8 mouse cellular contexts compared by ENCODE assay signal in genomic region chr4:153481361-153482234, GRCm38 (mm10). TPM values are rescaled to one million over a fixed set of nuclear protein-coding genes. Genes with fewer than 3 reads are reported as not detected.
DNase-seq lines count a peak whose midpoint lies in the region; ATAC-seq and TF ChIP-seq lines count a peak whose summit lies in the region.

No protein-coding gene starts in this region.

- H3K4me2 ChIP-seq in liver, embryonic 13.5 days = peak overlapping the region; percentile 40

- WGBS in heart, embryonic 10.5 days = under 1% methylated on average over 70 of the region's 71 CpGs
- WGBS in heart, adult 2 months = 3% methylated on average over 71 of the region's 71 CpGs
- WGBS in forebrain, embryonic 10.5 days = under 1% methylated on average over 71 of the region's 71 CpGs
- WGBS in liver, embryonic 13.5 days (ENCODE audit: insufficient replicate concordance) = 2% methylated on average over 71 of the region's 71 CpGs

- H3K79me2 ChIP-seq in heart, adult 2 months (replicated peaks; ENCODE audit: control insufficient read depth, insufficient read depth, low read length) = no peaks in the 10 kb centered on the region

- no peak overlapping the region for H3K9ac ChIP-seq in heart, adult 2 months (ENCODE audit: low read depth, low read length)
- H3K9ac ChIP-seq in liver, embryonic 13.5 days = no peak overlapping the region

- TF ChIP-seq POLR2A in heart, adult 2 months (IDR thresholded peaks at IDR 0.05; ENCODE audit: insufficient read depth, low read depth, low read length) = no peak

- H3K4me3 ChIP-seq in heart, embryonic 10.5 days = peak overlapping the region; percentile 62
- no peak overlapping the region for H3K4me3 ChIP-seq in heart, adult 2 months
- H3K4me3 ChIP-seq in E14TG2a.4 (replicated peaks; ENCODE audit: low read length) = peak overlapping the region; percentile 76
- peak overlapping the region; percentile 66 for H3K4me3 ChIP-seq in forebrain, embryonic 10.5 days
- peak overlapping the region; percentile 27 for H3K4me3 ChIP-seq in liver, embryonic 13.5 days (replicated peaks)

- peaks cover 20% of the 10 kb centered on the region for H3K4me1 ChIP-seq in heart, embryonic 10.5 days
- H3K4me1 ChIP-seq in heart, adult 2 months (ENCODE audit: control insufficient read depth, insufficient read depth, low read length) = no peaks in the 10 kb centered on the region
- H3K4me1 ChIP-seq in E14TG2a.4 (replicated peaks; ENCODE audit: low read depth, low read length) = peaks cover 38% of the 10 kb centered on the region
- H3K4me1 ChIP-seq in forebrain, embryonic 10.5 days = peaks cover 79% of the 10 kb centered on the region
- H3K4me1 ChIP-seq in liver, embryonic 13.5 days (replicated peaks) = no peaks in the 10 kb centered on the region

- TF ChIP-seq CTCF in heart, adult 2 months (IDR thresholded peaks at IDR 0.05) = no peak
- no peak for TF ChIP-seq CTCF in E14TG2a.4 (conservative IDR thresholded peaks at IDR 0.05; ENCODE audit: low read length)

- intact Hi-C loops in heart, adult 2 months (cut with DNase I) = loop anchor here (5.0 kb wide), 1 partner anchor 304 kb away; no protein-coding TSS in a partner anchor
- intact Hi-C loops in left cerebral cortex, postnatal 25 days (cut with DNase I) = loop anchor here (2.0 to 10.0 kb wide), 7 partner anchors 63 to 934 kb away; no protein-coding TSS in a partner anchor

- 0 out of 2 replicates have a peak overlapping the region, but pooled peaks have one; percentile 36 for H3K27ac ChIP-seq in heart, embryonic 10.5 days
- H3K27ac ChIP-seq in heart, adult 2 months = no peak overlapping the region
- H3K27ac ChIP-seq in forebrain, embryonic 10.5 days = peak overlapping the region; percentile 79
- no peak overlapping the region for H3K27ac ChIP-seq in liver, embryonic 13.5 days

- no peak for DNase-seq in heart, embryonic 10.5 days (ENCODE audit: low spot score)
- DNase-seq in heart, adult 2 months = no peak
- peak; percentile 35 for DNase-seq in forebrain, embryonic 10.5 days (ENCODE audit: extremely low spot score, low spot score)
- no peak for DNase-seq in liver, embryonic 13.5 days
- no peak for DNase-seq in ovary, postnatal 14 days (ENCODE audit: low spot score)
- no peak for DNase-seq in left cerebral cortex, postnatal 25 days (ENCODE audit: low spot score in 2 of 2)

- TF ChIP-seq EP300 in heart, adult 2 months (IDR thresholded peaks at IDR 0.05; ENCODE audit: insufficient read depth, low read depth, low read length) = no peak

- H3K27me3 ChIP-seq in heart, embryonic 10.5 days (ENCODE audit: insufficient read depth, poor library complexity, severe bottlenecking) = peaks cover 97% of the 10 kb centered on the region
- H3K27me3 ChIP-seq in heart, adult 2 months (ENCODE audit: control insufficient read depth, insufficient read depth, low read length) = peaks cover 15% of the 10 kb centered on the region
- H3K27me3 ChIP-seq in E14TG2a.4 (ENCODE audit: insufficient read depth, low read length) = peaks cover 73% of the 10 kb centered on the region
- peaks cover 97% of the 10 kb centered on the region for H3K27me3 ChIP-seq in forebrain, embryonic 10.5 days (ENCODE audit: poor library complexity, severe bottlenecking)
- H3K27me3 ChIP-seq in liver, embryonic 13.5 days = peaks cover 89% of the 10 kb centered on the region

- no peaks in the 10 kb centered on the region for H3K36me3 ChIP-seq in heart, embryonic 10.5 days
- no peaks in the 10 kb centered on the region for H3K36me3 ChIP-seq in heart, adult 2 months (ENCODE audit: control insufficient read depth, insufficient read depth, low read length)
- H3K36me3 ChIP-seq in E14TG2a.4 (ENCODE audit: insufficient read depth, low read length) = no peaks in the 10 kb centered on the region
- H3K36me3 ChIP-seq in forebrain, embryonic 10.5 days (replicated peaks) = no peaks in the 10 kb centered on the region
- H3K36me3 ChIP-seq in liver, embryonic 13.5 days = no peaks in the 10 kb centered on the region

- H3K9me3 ChIP-seq in heart, embryonic 10.5 days = no peaks in the 10 kb centered on the region
- H3K9me3 ChIP-seq in E14TG2a.4 (ENCODE audit: low read length) = no peaks in the 10 kb centered on the region
- H3K9me3 ChIP-seq in forebrain, embryonic 10.5 days = no peaks in the 10 kb centered on the region
- H3K9me3 ChIP-seq in liver, embryonic 13.5 days (replicated peaks) = no peaks in the 10 kb centered on the region

- ATAC-seq in liver, embryonic 13.5 days (ENCODE audit: low read depth) = no peak
- ATAC-seq in activated CD4-positive, CD25-positive, alpha-beta regulatory T cell, adult 4 months = no peak

RNA-seq across cellular contexts. Expression of gene Ajap1, which starts 1.0 kb away (rescaled TPM):
- 0.16 and 0.41 TPM in 2 replicates for polyA plus RNA-seq in heart, embryonic 10.5 days (2016; fragmentation: Nextera tagmentation; extraction: Ambion mirVana)
- total RNA-seq in heart, adult 2 months (2021) = under 1 TPM; 0.26 to 0.27 TPM
- not detected in 2 replicates for polyA plus RNA-seq in heart, adult 2 months (2012; rRNA removed)
- polyA plus RNA-seq in forebrain, embryonic 10.5 days (2016; fragmentation: Nextera tagmentation; extraction: Ambion mirVana) = 1.00 and 1.2 TPM in 2 replicates
- polyA plus RNA-seq in liver, embryonic 13.5 days (2015; fragmentation: Nextera tagmentation; extraction: Ambion mirVana) = 0.23 and 0.24 TPM in 2 replicates
- total RNA-seq in left cerebral cortex, postnatal 25 days (2021) = 10 to 100 TPM; 53.5 to 57.1 TPM
- not detected for polyA plus RNA-seq in activated CD4-positive, CD25-positive, alpha-beta regulatory T cell, adult 4 months (2017; shearing (Covaris generic))

Comparison
In these comparisons a context has a peak if more than half of its experiments do, and no peak if none do; other contexts are left out.
1. H3K27ac ChIP-seq: peak in heart, embryonic 10.5 days (single experiment) and forebrain, embryonic 10.5 days (single experiment); none in heart, adult 2 months (single experiment) and liver, embryonic 13.5 days (single experiment).